Mouse (Mus musculus): Measurements from ENCODE around the gene Hist1h4k. TPM values are rescaled to one million over a fixed set of nuclear protein-coding genes. Genes with fewer than 3 reads are reported as not detected.
"Not testable (repeated sequence)": the region's sequence is repeated elsewhere in the genome, so short reads cannot be mapped to it uniquely, and the experiment has no call there.

The Hist1h4k gene
- polyA plus RNA-seq, 1 experiment from 2014 or later, result 2.8 TPM

- peaks cover 56% of the 10 kb centered on the region for H3K4me1 ChIP-seq (replicated peaks)
- H3K4me3 ChIP-seq, result peak overlapping the region; percentile 58
- H3K27me3 ChIP-seq (ENCODE audit: insufficient read depth, poor library complexity, severe bottlenecking); H3K36me3 ChIP-seq; H3K9me3 ChIP-seq: not testable (repeated sequence)
- DNase-seq (ENCODE audit: low spot score), result peak; percentile 57
- 1% methylated on average over 15 of the region's 35 CpGs for WGBS
- H3K27ac ChIP-seq, result peak overlapping the region; percentile 97
Measured at GRCm38 (mm10) chr13:21782361-21783254, 32.3 kb upstream of the Hist1h4k start.

GRCm38 (mm10) chr13:21781639-21782038, 31.3 kb upstream of the Hist1h4k start:
- no peak for DNase-seq (ENCODE audit: low spot score)
- peaks cover 61% of the 10 kb centered on the region for H3K4me1 ChIP-seq (replicated peaks)

GRCm38 (mm10) chr13:21781021-21781555, 30.8 kb upstream of the Hist1h4k start:
- H3K27me3 ChIP-seq (ENCODE audit: insufficient read depth, poor library complexity, severe bottlenecking), result no peaks in the 10 kb centered on the region
- H3K27ac ChIP-seq, result peak overlapping the region; percentile 97
- peak overlapping the region; percentile 77 for H3K4me3 ChIP-seq
- 45% methylated on average over 6 of the region's 6 CpGs for WGBS
- H3K9me3 ChIP-seq, result no peaks in the 10 kb centered on the region
- no peaks in the 10 kb centered on the region for H3K36me3 ChIP-seq
- DNase-seq (ENCODE audit: low spot score), result no peak
- H3K4me1 ChIP-seq (replicated peaks), result peaks cover 55% of the 10 kb centered on the region

More at GRCm38 (mm10) chr13:21781639-21782038, 31.3 kb upstream of the Hist1h4k start:
- WGBS, result 81% methylated on average over 1 of the region's 1 CpGs
- Histone ChIP-seq H3K27ac (peak overlapping the region; percentile 97), H3K9me3 (no peaks in the 10 kb centered on the region), H3K36me3 (no peaks in the 10 kb centered on the region), H3K27me3 (ENCODE audit: insufficient read depth, poor library complexity, severe bottlenecking) (no peaks in the 10 kb centered on the region), H3K4me3 (peak overlapping the region; percentile 58; the same call in 1 of the 2 replicates)

- H3K4me3 ChIP-seq, result peak within 1 kb of the TSS; percentile 77
- H3K9me3 ChIP-seq, result no peaks in the 10 kb centered on the region
- peaks cover 48% of the 10 kb centered on the region for H3K4me1 ChIP-seq (replicated peaks)
- no peaks in the 10 kb centered on the region for H3K36me3 ChIP-seq
- H3K27ac ChIP-seq, result peak within 1 kb of the TSS; percentile 97
- under 1% methylated on average over 44 of the region's 44 CpGs for WGBS
- H3K27me3 ChIP-seq (ENCODE audit: insufficient read depth, poor library complexity, severe bottlenecking), result no peaks in the 10 kb centered on the region
- DNase-seq (ENCODE audit: low spot score), result peak; percentile 85
Measured at GRCm38 (mm10) chr13:21779767-21780731, 29.7 kb upstream of the Hist1h4k start, which contains the start of gene Hist1h1b. Gene Hist1h1b (minus strand): TSS chr13:21780625.

GRCm38 (mm10) chr13:21778814-21779766, 28.8 kb upstream of the Hist1h4k start:
- 8% methylated on average over 33 of the region's 33 CpGs for WGBS
- Histone ChIP-seq H3K27me3 (ENCODE audit: insufficient read depth, poor library complexity, severe bottlenecking) (no peaks in the 10 kb centered on the region), H3K36me3 (no peaks in the 10 kb centered on the region), H3K9me3 (no peaks in the 10 kb centered on the region), H3K4me3 (peak overlapping the region; percentile 77), H3K27ac (peak overlapping the region; percentile 97), H3K4me1 (replicated peaks) (peaks cover 44% of the 10 kb centered on the region)
- DNase-seq (ENCODE audit: low spot score), result peak; percentile 74

- Histone ChIP-seq H3K27ac (peak overlapping the region; percentile 89), H3K36me3 (no peaks in the 10 kb centered on the region), H3K4me3 (peak overlapping the region; percentile 55; the same call in 1 of the 2 replicates), H3K4me1 (replicated peaks) (peaks cover 41% of the 10 kb centered on the region), H3K27me3 (ENCODE audit: insufficient read depth, poor library complexity, severe bottlenecking) (no peaks in the 10 kb centered on the region), H3K9me3 (no peaks in the 10 kb centered on the region)
- WGBS, result 79% methylated on average over 1 of the region's 1 CpGs
- no peak for DNase-seq (ENCODE audit: low spot score)
Measured at GRCm38 (mm10) chr13:21755707-21756106, 5.4 kb upstream of the Hist1h4k start.

- not testable (repeated sequence) for H3K27me3 ChIP-seq (ENCODE audit: insufficient read depth, poor library complexity, severe bottlenecking); H3K36me3 ChIP-seq; H3K9me3 ChIP-seq
- Histone ChIP-seq H3K27ac (peak overlapping the region; percentile 89), H3K4me1 (replicated peaks) (peaks cover 44% of the 10 kb centered on the region), H3K4me3 (peak overlapping the region; percentile 55)
- 1% methylated on average over 26 of the region's 26 CpGs for WGBS
- DNase-seq (ENCODE audit: low spot score), result peak; percentile 51
Measured at GRCm38 (mm10) chr13:21754294-21755001, 4.1 kb upstream of the Hist1h4k start.

GRCm38 (mm10) chr13:21753524-21754285, 3.4 kb upstream of the Hist1h4k start, which contains the start of the genes Hist1h2ak and Hist1h2bn:
Gene Hist1h2ak (minus strand): TSS chr13:21753827.
Gene Hist1h2bn (plus strand): TSS chr13:21754123.
- Histone ChIP-seq H3K4me3 (peak within 1 kb of the TSS; percentile 55), H3K27ac (peak within 1 kb of the TSS; percentile 95), H3K4me1 (replicated peaks) (peaks cover 51% of the 10 kb centered on the region)
- H3K36me3 ChIP-seq; H3K27me3 ChIP-seq (ENCODE audit: insufficient read depth, poor library complexity, severe bottlenecking); H3K9me3 ChIP-seq: not testable (repeated sequence)
- WGBS, result under 1% methylated on average over 50 of the region's 50 CpGs
- DNase-seq (ENCODE audit: low spot score), result peak; percentile 77

- H3K4me3 ChIP-seq, result peak overlapping the region; percentile 54
- no peaks in the 10 kb centered on the region for H3K36me3 ChIP-seq
- H3K4me1 ChIP-seq (replicated peaks), result peaks cover 57% of the 10 kb centered on the region
- no peaks in the 10 kb centered on the region for H3K27me3 ChIP-seq (ENCODE audit: insufficient read depth, poor library complexity, severe bottlenecking)
- peak; percentile 18 for DNase-seq (ENCODE audit: low spot score)
- H3K27ac ChIP-seq, result peak overlapping the region; percentile 95
- 3% methylated on average over 10 of the region's 10 CpGs for WGBS
- H3K9me3 ChIP-seq, result no peaks in the 10 kb centered on the region
Measured at GRCm38 (mm10) chr13:21753051-21753523, 2.8 kb upstream of the Hist1h4k start.

- 50% methylated on average over 3 of the region's 3 CpGs for WGBS
- Histone ChIP-seq H3K36me3 (no peaks in the 10 kb centered on the region), H3K4me3 (peak overlapping the region; percentile 54), H3K27me3 (ENCODE audit: insufficient read depth, poor library complexity, severe bottlenecking) (no peaks in the 10 kb centered on the region), H3K4me1 (replicated peaks) (peaks cover 60% of the 10 kb centered on the region), H3K27ac (peak overlapping the region; percentile 95), H3K9me3 (no peaks in the 10 kb centered on the region)
- DNase-seq (ENCODE audit: low spot score), result peak; percentile 28
Measured at GRCm38 (mm10) chr13:21752356-21752755, 2.1 kb upstream of the Hist1h4k start.

Data from hindbrain, embryonic 10.5 days (tissue).